Mouse (Mus musculus): ENCODE measurements at regions not wholly inside any gene's neighbourhood (a gene's known extent, or its start where the extent isn't known, plus 50 kb on each side); places are given as distances from the start of the nearest gene placed in this dataset.

GRCm38 (mm10) chr13:94710574-94711172 lies 78.0 kb upstream of the Tbca start:
- Histone ChIP-seq H3K4me1 (replicated peaks) (peaks cover 21% of the 10 kb centered on the region), H3K4me2 (peak overlapping the region; percentile 42), H3K4me3 (peak overlapping the region; percentile 22), H3K9me3 (no peaks in the 10 kb centered on the region), H3K9ac (no peak overlapping the region), H3K36me3 (no peaks in the 10 kb centered on the region), H3K27me3 (peaks cover 97% of the 10 kb centered on the region), H3K27ac (peak overlapping the region; percentile 30)
- no peak; the same call in 1 of the 2 replicates for ATAC-seq (ENCODE audit: low FRiP score)
- under 1% methylated on average over 26 of the region's 26 CpGs for WGBS

GRCm38 (mm10) chr13:94713451-94713850 lies 75.3 kb upstream of the Tbca start:
- no peaks in the 10 kb centered on the region for H3K36me3 ChIP-seq
- no peak overlapping the region for H3K4me3 ChIP-seq
- H3K4me1 ChIP-seq (replicated peaks) = peaks cover 10% of the 10 kb centered on the region
- no peak overlapping the region for H3K27ac ChIP-seq
- H3K4me2 ChIP-seq = no peak overlapping the region
- H3K9ac ChIP-seq = no peak overlapping the region
- WGBS = 62% methylated on average over 3 of the region's 3 CpGs
- H3K9me3 ChIP-seq = no peaks in the 10 kb centered on the region
- H3K27me3 ChIP-seq = peaks cover 95% of the 10 kb centered on the region
- ATAC-seq (ENCODE audit: low FRiP score) = no peak

DNA sequence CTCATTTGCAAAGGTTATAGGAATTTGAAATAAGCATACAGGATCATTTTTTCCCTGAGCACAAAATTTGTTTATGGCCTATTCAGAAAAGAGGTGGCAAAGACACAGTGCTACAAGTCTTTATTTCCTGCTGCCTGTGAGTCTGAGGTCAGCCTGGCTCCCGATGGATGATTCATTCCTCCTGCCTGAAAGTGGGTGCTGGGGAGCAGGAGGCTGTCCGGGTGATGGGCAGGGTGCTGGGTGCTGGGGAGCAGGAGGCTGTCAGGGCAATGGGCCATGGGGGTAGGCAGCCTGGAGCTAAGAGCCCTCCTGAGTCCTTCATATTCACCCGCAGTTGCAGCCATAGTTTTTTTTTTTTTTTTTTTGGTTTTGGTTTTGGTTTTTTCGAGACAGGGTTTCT lies 67.1 kb upstream of the Tbca start:
- no peaks in the 10 kb centered on the region for H3K4me1 ChIP-seq (replicated peaks)
- no peaks in the 10 kb centered on the region for H3K9me3 ChIP-seq
- H3K27me3 ChIP-seq = peaks cover 49% of the 10 kb centered on the region
- H3K4me2 ChIP-seq = no peak overlapping the region
- no peak for ATAC-seq (ENCODE audit: low FRiP score)
- no peaks in the 10 kb centered on the region for H3K36me3 ChIP-seq
- 92% methylated on average over 4 of the region's 4 CpGs for WGBS
- H3K9ac ChIP-seq = no peak overlapping the region
- H3K4me3 ChIP-seq = no peak overlapping the region
- no peak overlapping the region for H3K27ac ChIP-seq
